ENCODE assay signal across 19 mouse cellular contexts in genomic region chr13:52607964-52608363, GRCm38 (mm10). TPM values are rescaled to one million over a fixed set of nuclear protein-coding genes. Genes with fewer than 3 reads are reported as not detected.
DNase-seq lines count a peak whose midpoint lies in the region; ATAC-seq and TF ChIP-seq lines count a peak whose summit lies in the region.
"Had no signal": no experiment of that assay in that cellular context is flagged by ENCODE, and none has a peak within 500 bp of the region (broad histone marks: within the 10 kb centered on the region; RNA-seq: fewer than 3 reads in every experiment).

No protein-coding gene starts in this region.

- no peak for DNase-seq in thymus, postnatal 36 days
- DNase-seq: adrenal gland, adult 2 months; adrenal gland, adult 8-10 months; adrenal gland, postnatal 10 days; adrenal gland, postnatal 14 days; adrenal gland, postnatal 25 days; adrenal gland, postnatal 36 days; B cell, adult 2 months; cerebellum, adult 11 months; cerebellum, adult 11-12 months; cerebellum, adult 18-20 months had no signal

- no peak overlapping the region for H3K27ac ChIP-seq in intestine, embryonic 15.5 days
- no peak overlapping the region for H3K27ac ChIP-seq in intestine, postnatal 0 days (ENCODE audit: low read depth, low read length)
- no peak overlapping the region for H3K27ac ChIP-seq in intestine, embryonic 16.5 days (ENCODE audit: low read length)

- no peaks in the 10 kb centered on the region for H3K9me3 ChIP-seq in intestine, embryonic 15.5 days
- no peaks in the 10 kb centered on the region for H3K9me3 ChIP-seq in intestine, postnatal 0 days (ENCODE audit: control insufficient read depth)
- no peaks in the 10 kb centered on the region for H3K9me3 ChIP-seq in intestine, embryonic 16.5 days (ENCODE audit: control insufficient read depth, low read length)

- H3K4me3 ChIP-seq in intestine, embryonic 15.5 days (replicated peaks) = no peak overlapping the region
- H3K4me3 ChIP-seq in intestine, postnatal 0 days (ENCODE audit: low read depth, low read length) = no peak overlapping the region
- H3K4me3 ChIP-seq in intestine, embryonic 16.5 days (ENCODE audit: low read length) = no peak overlapping the region

- ATAC-seq in intestine, embryonic 15.5 days = peak; percentile 58; the same call in 1 of the 2 replicates
- no peak for ATAC-seq in intestine, postnatal 0 days
- ATAC-seq in intestine, embryonic 16.5 days = peak; percentile 58
- ATAC-seq: activated CD4-positive, CD25-positive, alpha-beta regulatory T cell, adult 4 months; CD4-positive, CD25-positive, alpha-beta regulatory T cell, adult 4 months; Patski had no signal

- WGBS in intestine, embryonic 15.5 days = 81% methylated on average over 1 of the region's 1 CpGs
- 44% methylated on average over 1 of the region's 1 CpGs for WGBS in intestine, postnatal 0 days
- 81% methylated on average over 1 of the region's 1 CpGs for WGBS in intestine, embryonic 16.5 days

- H3K9ac ChIP-seq in intestine, embryonic 15.5 days = no peak overlapping the region
- H3K9ac ChIP-seq in intestine, postnatal 0 days (ENCODE audit: low read depth, low read length) = no peak overlapping the region
- H3K9ac ChIP-seq in intestine, embryonic 16.5 days (ENCODE audit: low read depth, low read length) = no peak overlapping the region

- peaks cover 9% of the 10 kb centered on the region for H3K4me1 ChIP-seq in intestine, embryonic 15.5 days (replicated peaks)
- H3K4me1 ChIP-seq in intestine, postnatal 0 days (replicated peaks; ENCODE audit: control insufficient read depth, insufficient read depth, low read length) = no peaks in the 10 kb centered on the region
- H3K4me1 ChIP-seq in intestine, embryonic 16.5 days (ENCODE audit: control insufficient read depth, insufficient read depth, low read length) = peaks cover 16% of the 10 kb centered on the region

- no peaks in the 10 kb centered on the region for H3K36me3 ChIP-seq in intestine, embryonic 15.5 days
- H3K36me3 ChIP-seq in intestine, postnatal 0 days (ENCODE audit: control insufficient read depth, insufficient read depth) = no peaks in the 10 kb centered on the region
- H3K36me3 ChIP-seq in intestine, embryonic 16.5 days (ENCODE audit: control insufficient read depth, insufficient read depth, low read length) = no peaks in the 10 kb centered on the region
- H3K36me3 ChIP-seq: G1E had no signal

- TF ChIP-seq CTCF in intestine, postnatal 0 days (IDR thresholded peaks at IDR 0.05; ENCODE audit: low read depth) = no peak

- H3K4me2 ChIP-seq in intestine, embryonic 15.5 days (replicated peaks) = no peak overlapping the region
- no peak overlapping the region for H3K4me2 ChIP-seq in intestine, postnatal 0 days (replicated peaks; ENCODE audit: low read depth)
- no peak overlapping the region for H3K4me2 ChIP-seq in intestine, embryonic 16.5 days (ENCODE audit: low read depth, low read length)

- no peaks in the 10 kb centered on the region for H3K27me3 ChIP-seq in intestine, embryonic 15.5 days (replicated peaks)
- H3K27me3 ChIP-seq in intestine, postnatal 0 days (replicated peaks; ENCODE audit: control insufficient read depth, insufficient read depth, low read length) = no peaks in the 10 kb centered on the region
- no peaks in the 10 kb centered on the region for H3K27me3 ChIP-seq in intestine, embryonic 16.5 days (replicated peaks; ENCODE audit: control insufficient read depth, insufficient read depth, low read length)
- H3K27me3 ChIP-seq: CH12.LX had no signal

RNA-seq across cellular contexts. Expression of gene Syk, which starts 25.0 kb away (rescaled TPM):
- polyA plus RNA-seq in intestine, embryonic 15.5 days (2015; fragmentation: Nextera tagmentation; extraction: Ambion mirVana) = 3.3 and 3.6 TPM in 2 replicates
- polyA plus RNA-seq in intestine, postnatal 0 days (2015; fragmentation: Nextera tagmentation; extraction: Ambion mirVana) = 2.0 TPM in 2 replicates
- polyA plus RNA-seq in intestine, embryonic 16.5 days (2015; fragmentation: Nextera tagmentation; extraction: Ambion mirVana) = 2.7 and 2.9 TPM in 2 replicates
- polyA plus RNA-seq: G1E, Patski had no signal
